ENCODE assay signal across 8 mouse cellular contexts in the genomic region with DNA sequence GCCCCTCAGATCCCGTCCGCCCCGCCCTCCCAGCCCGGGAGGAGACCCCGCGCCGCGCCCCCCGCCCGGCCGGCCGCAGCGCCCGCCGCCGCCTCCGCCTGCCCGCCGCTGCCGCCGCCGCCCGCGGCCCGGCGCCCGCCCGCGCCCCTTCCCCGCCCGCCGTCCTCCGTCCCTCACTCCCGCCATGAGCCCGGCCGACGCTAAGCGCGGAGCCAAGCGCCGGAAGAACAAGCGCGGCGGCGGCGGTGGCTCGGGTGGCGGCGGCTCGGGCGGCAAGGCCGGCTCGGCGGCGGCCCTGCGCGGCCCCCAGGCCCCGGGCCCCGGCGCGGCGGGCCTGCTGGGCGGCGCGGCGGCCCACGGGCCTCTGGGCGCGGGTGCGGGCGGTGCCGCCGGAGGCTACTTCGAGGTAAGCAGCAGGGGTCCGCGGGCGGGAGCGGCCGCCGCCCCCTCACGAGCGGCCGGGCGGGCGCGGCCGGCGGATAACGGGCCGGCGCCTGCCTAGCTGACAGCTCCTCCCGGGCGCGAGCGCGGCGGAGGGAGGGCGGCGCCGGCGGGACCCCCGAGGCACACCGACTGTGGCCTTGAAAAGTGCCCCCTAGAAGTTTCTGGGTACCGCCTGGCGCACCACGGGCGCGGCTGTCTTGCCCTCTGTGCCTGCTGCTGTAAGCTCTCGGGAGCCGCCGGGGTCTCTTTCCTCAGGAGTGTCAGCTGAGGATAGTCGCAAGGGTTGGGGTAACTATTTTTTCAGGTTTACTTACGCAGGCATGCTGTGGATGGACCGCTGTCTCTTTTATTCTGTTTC. TPM values are rescaled to one million over a fixed set of nuclear protein-coding genes. Genes with fewer than 3 reads are reported as not detected.
DNase-seq lines count a peak whose midpoint lies in the region; ATAC-seq and TF ChIP-seq lines count a peak whose summit lies in the region.

No protein-coding gene starts in this region.

- in situ Hi-C loops in ES-E14 (cut with MboI; ENCODE audit: low sequenced_read_pairs in 2 of 2, unreplicated experiment in 2 of 2), result no loop called here

- DNase-seq in ES-E14 (ENCODE audit: low read depth, low spot score), result no peak
- peak; percentile 43 to 62 for DNase-seq in heart, postnatal 14 days
- DNase-seq in layer of hippocampus, postnatal 14 days (ENCODE audit: low spot score in 2 of 2), result peak; percentile 24 to 31
- DNase-seq in right cerebral cortex, postnatal 10 days (ENCODE audit: low spot score in 2 of 2), result peak; percentile 60 to 65
- DNase-seq in urinary bladder, postnatal 14 days (ENCODE audit: low spot score), result peak; percentile 11

- no peaks in the 10 kb centered on the region for H3K27me3 ChIP-seq in forebrain, embryonic 13.5 days
- no peaks in the 10 kb centered on the region for H3K27me3 ChIP-seq in lung, embryonic 16.5 days (ENCODE audit: control insufficient read depth, insufficient read depth, low read depth, low read length)

- no peaks in the 10 kb centered on the region for H3K9me3 ChIP-seq in ES-E14 (ENCODE audit: control insufficient read depth, insufficient read depth, low read depth, low read length)
- no peaks in the 10 kb centered on the region for H3K9me3 ChIP-seq in forebrain, embryonic 13.5 days (replicated peaks)
- no peaks in the 10 kb centered on the region for H3K9me3 ChIP-seq in lung, embryonic 16.5 days (ENCODE audit: control insufficient read depth, low read length)

- WGBS in forebrain, embryonic 13.5 days, result under 1% methylated on average over 55 of the region's 114 CpGs
- 1% methylated on average over 41 of the region's 114 CpGs for WGBS in lung, embryonic 16.5 days

- H3K4me2 ChIP-seq in forebrain, embryonic 13.5 days, result peak overlapping the region; percentile 74
- H3K4me2 ChIP-seq in lung, embryonic 16.5 days (ENCODE audit: low read depth, low read length), result peak overlapping the region; percentile 60

- peak overlapping the region; percentile 65 to 97 for H3K4me3 ChIP-seq in ES-E14 (ENCODE audit: insufficient read depth in 1 of 2, low read depth in 1 of 2, low read length in 2 of 2, poor library complexity in 1 of 2, severe bottlenecking in 1 of 2)
- peak overlapping the region; percentile 82 for H3K4me3 ChIP-seq in brown adipose tissue, adult 24 weeks (ENCODE audit: insufficient read depth, low read depth, low read length)
- peak overlapping the region; percentile 96 for H3K4me3 ChIP-seq in forebrain, embryonic 13.5 days
- peak overlapping the region; percentile 90 for H3K4me3 ChIP-seq in lung, embryonic 16.5 days (ENCODE audit: low read length)

- intact Hi-C loops in heart, postnatal 14 days (cut with DNase I), result loop anchor here (5.0 kb wide), 1 partner anchor 42 kb away; no protein-coding TSS in a partner anchor

- no peak for ATAC-seq in forebrain, embryonic 13.5 days
- ATAC-seq in lung, embryonic 16.5 days (ENCODE audit: low read depth), result peak; percentile 21

- H3K36me3 ChIP-seq in ES-E14 (ENCODE audit: control insufficient read depth, insufficient read depth, low read length, poor library complexity, severe bottlenecking), result no peaks in the 10 kb centered on the region
- H3K36me3 ChIP-seq in forebrain, embryonic 13.5 days (ENCODE audit: poor library complexity, severe bottlenecking), result no peaks in the 10 kb centered on the region; the same call in 1 of the 2 replicates
- H3K36me3 ChIP-seq in lung, embryonic 16.5 days (ENCODE audit: control insufficient read depth, insufficient read depth, low read length), result peaks cover 2% of the 10 kb centered on the region; the same call in 1 of the 2 replicates

- no peaks in the 10 kb centered on the region for H3K4me1 ChIP-seq in ES-E14 (ENCODE audit: control insufficient read depth in 2 of 2, insufficient read depth in 2 of 2, low read length in 2 of 2, poor library complexity in 1 of 2)
- peaks cover 13% of the 10 kb centered on the region; the same call in 1 of the 2 replicates for H3K4me1 ChIP-seq in brown adipose tissue, adult 24 weeks (ENCODE audit: control insufficient read depth, insufficient read depth, insufficient read length, low read length)
- peaks cover 26% of the 10 kb centered on the region for H3K4me1 ChIP-seq in forebrain, embryonic 13.5 days
- H3K4me1 ChIP-seq in lung, embryonic 16.5 days (replicated peaks; ENCODE audit: control insufficient read depth, insufficient read depth, low read length), result peaks cover 18% of the 10 kb centered on the region

- peak overlapping the region; percentile 90 for H3K9ac ChIP-seq in ES-E14 (ENCODE audit: insufficient read depth, low read depth, low read length, poor library complexity, severe bottlenecking)
- H3K9ac ChIP-seq in forebrain, embryonic 13.5 days, result peak overlapping the region; percentile 97
- H3K9ac ChIP-seq in lung, embryonic 16.5 days (ENCODE audit: low read length), result peak overlapping the region; percentile 95

- H3K27ac ChIP-seq in ES-E14 (ENCODE audit: insufficient read depth, low read depth, low read length, poor library complexity, severe bottlenecking), result peak overlapping the region; percentile 67; the same call in 1 of the 2 replicates
- H3K27ac ChIP-seq in brown adipose tissue, adult 24 weeks (replicated peaks; ENCODE audit: low read depth, low read length), result peak overlapping the region; percentile 39
- peak overlapping the region; percentile 78 for H3K27ac ChIP-seq in forebrain, embryonic 13.5 days
- H3K27ac ChIP-seq in lung, embryonic 16.5 days (ENCODE audit: low read length), result peak overlapping the region; percentile 66

TF ChIP-seq in ES-E14, 5 proteins besides CTCF, POLR2A, EP300 and RAD21:
- TF ChIP-seq HCFC1 (IDR thresholded peaks at IDR 0.05; ENCODE audit: borderline replicate concordance, insufficient read depth, low read length) (no peak), ZC3H11A (IDR thresholded peaks at IDR 0.05; ENCODE audit: borderline replicate concordance, low read depth, low read length) (no peak), MAFK (IDR thresholded peaks at IDR 0.05; ENCODE audit: insufficient read depth, low read depth, low read length) (no peak), ZNF384 (IDR thresholded peaks at IDR 0.05; ENCODE audit: low read depth, low read length) (no peak)

RNA-seq across cellular contexts. Expression of a gene that starts 0.5 kb away (rescaled TPM):
- 17.3 and 19.0 TPM in 2 replicates for total RNA-seq in ES-E14 (2012; rRNA removed)
- polyA plus RNA-seq in brown adipose tissue, adult 24 weeks (2012; ENCODE audit: insufficient read depth, insufficient read length, missing spikeins), result 7.2 and 9.1 TPM in 2 replicates
- 19.0 and 19.3 TPM in 2 replicates for polyA plus RNA-seq in forebrain, embryonic 13.5 days (2015; fragmentation: Nextera tagmentation; extraction: Ambion mirVana)
- 10 to 100 TPM; 32.6 to 36.6 TPM for total RNA-seq in heart, postnatal 14 days (2021)
- total RNA-seq in layer of hippocampus, postnatal 14 days (2021), result 10 to 100 TPM; 40.5 to 41.7 TPM
- polyA plus RNA-seq in lung, embryonic 16.5 days (2015; fragmentation: Nextera tagmentation; extraction: Ambion mirVana), result 10.3 and 12.7 TPM in 2 replicates

RNA-seq across cellular contexts. Expression of a gene that starts 34.1 kb away (rescaled TPM):
- total RNA-seq in ES-E14 (2012; rRNA removed), result 177 and 186 TPM in 2 replicates
- 53.1 and 58.1 TPM in 2 replicates for polyA plus RNA-seq in brown adipose tissue, adult 24 weeks (2012; ENCODE audit: insufficient read depth, insufficient read length, missing spikeins)
- 153 and 162 TPM in 2 replicates for polyA plus RNA-seq in forebrain, embryonic 13.5 days (2015; fragmentation: Nextera tagmentation; extraction: Ambion mirVana)
- 10 to 100 TPM; 38.0 to 38.2 TPM for total RNA-seq in heart, postnatal 14 days (2021)
- 10 to 100 TPM; 77.1 to 81.4 TPM for total RNA-seq in layer of hippocampus, postnatal 14 days (2021)
- 147 and 158 TPM in 2 replicates for polyA plus RNA-seq in lung, embryonic 16.5 days (2015; fragmentation: Nextera tagmentation; extraction: Ambion mirVana)
